In the genomic region with DNA sequence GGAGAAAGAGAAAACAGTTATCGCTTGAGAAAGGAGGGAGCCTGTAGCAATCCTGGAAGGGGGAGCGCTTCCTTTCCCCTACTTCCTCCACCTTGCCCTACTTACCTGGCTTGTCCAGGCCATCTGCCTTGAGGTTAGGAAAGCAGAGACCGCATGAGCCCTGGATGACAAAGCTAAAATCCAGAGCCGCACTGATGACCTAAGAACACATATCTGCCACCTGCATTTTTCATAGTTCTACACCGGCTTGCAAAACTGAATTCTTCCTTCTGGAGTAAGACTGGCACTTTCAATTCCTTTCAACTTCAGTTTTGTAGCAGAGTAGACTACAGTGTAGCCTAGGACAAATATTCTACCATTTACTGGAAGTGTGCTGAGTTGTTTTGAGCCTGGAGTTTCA, we compare ENCODE assay signal across 13 mouse cellular contexts. TPM values are rescaled to one million over a fixed set of nuclear protein-coding genes. Genes with fewer than 3 reads are reported as not detected.
DNase-seq lines count a peak whose midpoint lies in the region; ATAC-seq and TF ChIP-seq lines count a peak whose summit lies in the region.
"Had no signal": no experiment of that assay in that cellular context is flagged by ENCODE, and none has a peak within 500 bp of the region (broad histone marks: within the 10 kb centered on the region; RNA-seq: fewer than 3 reads in every experiment).

No protein-coding gene starts in this region.

- H3K27ac ChIP-seq in kidney, embryonic 15.5 days = peak overlapping the region; percentile 51
- H3K27ac ChIP-seq in ES-E14 (ENCODE audit: insufficient read depth, low read depth, low read length, poor library complexity, severe bottlenecking) = no peak overlapping the region
- H3K27ac ChIP-seq in embryonic facial prominence, embryonic 10.5 days (replicated peaks) = peak overlapping the region; percentile 0; the same call in 1 of the 2 replicates
- peak overlapping the region; percentile 97 for H3K27ac ChIP-seq in liver, embryonic 13.5 days

- H3K4me2 ChIP-seq in kidney, embryonic 15.5 days = peak overlapping the region; percentile 86; the same call in 1 of the 2 replicates
- peak overlapping the region; percentile 94 for H3K4me2 ChIP-seq in liver, embryonic 13.5 days

- H3K4me1 ChIP-seq in kidney, embryonic 15.5 days = peaks cover 42% of the 10 kb centered on the region
- H3K4me1 ChIP-seq in ES-E14 (ENCODE audit: control insufficient read depth in 2 of 2, insufficient read depth in 2 of 2, low read length in 2 of 2, poor library complexity in 1 of 2) = peaks cover 4 to 10% of the 10 kb centered on the region in 2 experiments; a peak in 2 of 4 replicates
- peaks cover 37% of the 10 kb centered on the region for H3K4me1 ChIP-seq in embryonic facial prominence, embryonic 10.5 days
- H3K4me1 ChIP-seq in liver, embryonic 13.5 days (replicated peaks) = peaks cover 51% of the 10 kb centered on the region

- in situ Hi-C loops in ES-E14 (cut with MboI; ENCODE audit: low sequenced_read_pairs in 2 of 2, unreplicated experiment in 2 of 2) = no loop called here

- no peak overlapping the region for H3K9ac ChIP-seq in kidney, embryonic 15.5 days
- H3K9ac ChIP-seq in ES-E14 (ENCODE audit: insufficient read depth, low read depth, low read length, poor library complexity, severe bottlenecking) = peak overlapping the region; percentile 36
- H3K9ac ChIP-seq in liver, embryonic 13.5 days = peak overlapping the region; percentile 98

- DNase-seq in kidney, postnatal 36 days = no peak
- DNase-seq in ES-E14 (ENCODE audit: low read depth, low spot score) = no peak
- DNase-seq in embryonic facial prominence, embryonic 10.5 days (ENCODE audit: low spot score) = no peak
- no peak for DNase-seq in liver, embryonic 13.5 days
- DNase-seq in frontal cortex, postnatal 25 days (ENCODE audit: low spot score in 2 of 2) = no peak
- no peak for DNase-seq in right cerebral cortex, adult 18-20 months
- DNase-seq: adrenal gland, postnatal 36 days; cerebellum, postnatal 14 days; kidney, postnatal 25 days had no signal

- 82% methylated on average over 5 of the region's 5 CpGs for WGBS in kidney, embryonic 15.5 days
- WGBS in embryonic facial prominence, embryonic 10.5 days = 80% methylated on average over 5 of the region's 5 CpGs
- 69% methylated on average over 5 of the region's 5 CpGs for WGBS in liver, embryonic 13.5 days (ENCODE audit: insufficient replicate concordance)

- H3K27me3 ChIP-seq in kidney, embryonic 15.5 days = no peaks in the 10 kb centered on the region
- H3K27me3 ChIP-seq in embryonic facial prominence, embryonic 10.5 days (replicated peaks; ENCODE audit: low read depth, poor library complexity, severe bottlenecking) = no peaks in the 10 kb centered on the region
- H3K27me3 ChIP-seq in liver, embryonic 13.5 days = no peaks in the 10 kb centered on the region; the same call in 1 of the 2 replicates

- no peak for ATAC-seq in kidney, embryonic 15.5 days (replicated peaks; ENCODE audit: low FRiP score)
- no peak for ATAC-seq in liver, embryonic 13.5 days (ENCODE audit: low read depth)
- ATAC-seq in CD4-positive, CD25-positive, alpha-beta regulatory T cell, adult 4 months = no peak

- no peak overlapping the region for H3K4me3 ChIP-seq in kidney, embryonic 15.5 days (replicated peaks)
- H3K4me3 ChIP-seq in ES-E14 (ENCODE audit: insufficient read depth in 1 of 2, low read depth in 1 of 2, low read length in 2 of 2, poor library complexity in 1 of 2, severe bottlenecking in 1 of 2) = peak overlapping the region in 1 of 2 experiments; percentile 55; a peak in 2 of 4 replicates
- peak overlapping the region; percentile 98 for H3K4me3 ChIP-seq in embryonic facial prominence, embryonic 10.5 days
- H3K4me3 ChIP-seq in liver, embryonic 13.5 days (replicated peaks) = peak overlapping the region; percentile 92; the same call in 1 of the 2 replicates

- peaks cover 17% of the 10 kb centered on the region for H3K36me3 ChIP-seq in kidney, embryonic 15.5 days
- H3K36me3 ChIP-seq in ES-E14 (ENCODE audit: control insufficient read depth, insufficient read depth, low read length, poor library complexity, severe bottlenecking) = peaks cover 15% of the 10 kb centered on the region
- H3K36me3 ChIP-seq in embryonic facial prominence, embryonic 10.5 days (replicated peaks) = peaks cover 18% of the 10 kb centered on the region
- peaks cover 18% of the 10 kb centered on the region for H3K36me3 ChIP-seq in liver, embryonic 13.5 days

- no peaks in the 10 kb centered on the region for H3K9me3 ChIP-seq in kidney, embryonic 15.5 days (replicated peaks)
- H3K9me3 ChIP-seq in ES-E14 (ENCODE audit: control insufficient read depth, insufficient read depth, low read depth, low read length) = no peaks in the 10 kb centered on the region
- no peaks in the 10 kb centered on the region for H3K9me3 ChIP-seq in embryonic facial prominence, embryonic 10.5 days
- H3K9me3 ChIP-seq in liver, embryonic 13.5 days (replicated peaks) = no peaks in the 10 kb centered on the region

TF ChIP-seq in ES-E14, 5 proteins besides CTCF, POLR2A, EP300 and RAD21:
- TF ChIP-seq CHD2 (IDR thresholded peaks at IDR 0.05; ENCODE audit: low read depth, low read length) = no peak
- no peak for TF ChIP-seq MAFK (IDR thresholded peaks at IDR 0.05; ENCODE audit: insufficient read depth, low read depth, low read length)
- TF ChIP-seq ZNF384 (IDR thresholded peaks at IDR 0.05; ENCODE audit: low read depth, low read length) = no peak

RNA-seq across cellular contexts. Expression of a gene that starts 0.9 kb away (rescaled TPM):
- polyA plus RNA-seq in kidney, embryonic 15.5 days (2015; fragmentation: Nextera tagmentation; extraction: Ambion mirVana) = 136 and 139 TPM in 2 replicates
- total RNA-seq in ES-E14 (2012; rRNA removed) = 115 and 128 TPM in 2 replicates
- 180 and 191 TPM in 2 replicates for polyA plus RNA-seq in embryonic facial prominence, embryonic 10.5 days (2016; fragmentation: Nextera tagmentation; extraction: Ambion mirVana)
- 81.4 and 82.3 TPM in 2 replicates for polyA plus RNA-seq in liver, embryonic 13.5 days (2015; fragmentation: Nextera tagmentation; extraction: Ambion mirVana)
- polyA plus RNA-seq in CD4-positive, CD25-positive, alpha-beta regulatory T cell, adult 4 months (2017; shearing (Covaris generic)) = 10 to 100 TPM; 10.5 to 13.5 TPM

RNA-seq across cellular contexts. Expression of a gene that starts 32.7 kb away (rescaled TPM):
- not detected in 2 replicates for polyA plus RNA-seq in kidney, embryonic 15.5 days (2015; fragmentation: Nextera tagmentation; extraction: Ambion mirVana)
- not detected in 2 replicates for total RNA-seq in ES-E14 (2012; rRNA removed)
- not detected in 2 replicates for polyA plus RNA-seq in embryonic facial prominence, embryonic 10.5 days (2016; fragmentation: Nextera tagmentation; extraction: Ambion mirVana)
- not detected in 2 replicates for polyA plus RNA-seq in liver, embryonic 13.5 days (2015; fragmentation: Nextera tagmentation; extraction: Ambion mirVana)
- polyA plus RNA-seq in CD4-positive, CD25-positive, alpha-beta regulatory T cell, adult 4 months (2017; shearing (Covaris generic)) = not detected
- total RNA-seq: adrenal gland, postnatal 36 days; left cerebral cortex, postnatal 36 days had no signal
- polyA plus RNA-seq: heart, postnatal 0 days had no signal

RNA-seq across cellular contexts. Expression of a gene that starts 48.9 kb away (rescaled TPM):
- polyA plus RNA-seq in kidney, embryonic 15.5 days (2015; fragmentation: Nextera tagmentation; extraction: Ambion mirVana) = not detected in 2 replicates
- total RNA-seq in ES-E14 (2012; rRNA removed) = not detected in 2 replicates
- not detected in 2 replicates for polyA plus RNA-seq in embryonic facial prominence, embryonic 10.5 days (2016; fragmentation: Nextera tagmentation; extraction: Ambion mirVana)
- not detected in 2 replicates for polyA plus RNA-seq in liver, embryonic 13.5 days (2015; fragmentation: Nextera tagmentation; extraction: Ambion mirVana)
- polyA plus RNA-seq in CD4-positive, CD25-positive, alpha-beta regulatory T cell, adult 4 months (2017; shearing (Covaris generic)) = not detected
- total RNA-seq: adrenal gland, postnatal 36 days; left cerebral cortex, postnatal 36 days had no signal
- polyA plus RNA-seq: heart, postnatal 0 days had no signal
